Mouse (Mus musculus) heart, embryonic 11.5 days (tissue): ENCODE results near the gene Wnt11. TPM values are rescaled to one million over a fixed set of nuclear protein-coding genes. Genes with fewer than 3 reads are reported as not detected.

ENCODE experiments used
- ATAC-seq: fragments of 200-750 bp; cut with Nextera tagmentation; replicated peaks from 2 replicates; pipeline ENCODE4 v1.8.0; 2017; ENCODE audit warnings: moderate library complexity; ENCODE audit not compliant: insufficient number of reproducible peaks, low FRiP score, low TSS enrichment
- H3K27ac ChIP-seq: fragments of 300-500 bp; sonication (generic); 2 replicates; pipeline ENCODE4 v1.5.1; 2014; ENCODE audit warnings: mild to moderate bottlenecking, low read depth, low read length
- H3K27me3 ChIP-seq: fragments of 300-500 bp; sonication (generic); 2 replicates; pipeline ENCODE4 v1.6.1; 2014; ENCODE audit warnings: mild to moderate bottlenecking, low read length, mixed read lengths; ENCODE audit not compliant: control insufficient read depth, insufficient read depth
- H3K36me3 ChIP-seq: fragments of 300-500 bp; sonication (generic); 2 replicates; pipeline ENCODE4 v1.6.1; 2014; ENCODE audit warnings: mild to moderate bottlenecking, low read length, moderate library complexity, mixed read lengths; ENCODE audit not compliant: control insufficient read depth, insufficient read depth
- H3K4me1 ChIP-seq: fragments of 300-500 bp; sonication (generic); 2 replicates; pipeline ENCODE4 v1.6.1; 2014; ENCODE audit warnings: low read length; ENCODE audit not compliant: control insufficient read depth, insufficient read depth
- H3K4me2 ChIP-seq: fragments of 300-500 bp; sonication (generic); 2 replicates; pipeline ENCODE4 v1.6.1; 2014; ENCODE audit warnings: mild to moderate bottlenecking, moderate library complexity
- H3K4me3 ChIP-seq: fragments of 300-500 bp; sonication (generic); 2 replicates; pipeline ENCODE4 v1.5.1; 2014; ENCODE audit warnings: low read depth, low read length
- H3K9ac ChIP-seq: fragments of 300-500 bp; sonication (generic); 2 replicates; pipeline ENCODE4 v1.6.1; 2014; ENCODE audit warnings: mild to moderate bottlenecking, low read depth, low read length, moderate library complexity
- H3K9me3 ChIP-seq: fragments of 300-500 bp; sonication (generic); replicated peaks from 2 replicates; pipeline ENCODE4 v1.6.1; 2016; ENCODE audit warnings: low read length; ENCODE audit not compliant: control insufficient read depth
- WGBS: fragments of 180-500 bp; shearing (Covaris S2); extraction: QIAGEN DNeasy Blood & Tissue Kit; methylation state at CpG from one replicate; pipeline ENCODE4 v1.1.7; 2014; ENCODE audit not compliant: insufficient replicate concordance; 5-methylcytosine and 5-hydroxymethylcytosine counted together
- polyA plus RNA-seq: library from polyadenylated mRNA; unstranded; fragments of >200 nt; fragmentation: Nextera tagmentation; extraction: Ambion mirVana; gene quantifications from 2 replicates; pipeline ENCODE4 v1.2.1, GENCODE M21; 2014

Wnt11 gene
- polyA plus RNA-seq, 1 experiment from 2014 or later: 24.7 TPM

DNA sequence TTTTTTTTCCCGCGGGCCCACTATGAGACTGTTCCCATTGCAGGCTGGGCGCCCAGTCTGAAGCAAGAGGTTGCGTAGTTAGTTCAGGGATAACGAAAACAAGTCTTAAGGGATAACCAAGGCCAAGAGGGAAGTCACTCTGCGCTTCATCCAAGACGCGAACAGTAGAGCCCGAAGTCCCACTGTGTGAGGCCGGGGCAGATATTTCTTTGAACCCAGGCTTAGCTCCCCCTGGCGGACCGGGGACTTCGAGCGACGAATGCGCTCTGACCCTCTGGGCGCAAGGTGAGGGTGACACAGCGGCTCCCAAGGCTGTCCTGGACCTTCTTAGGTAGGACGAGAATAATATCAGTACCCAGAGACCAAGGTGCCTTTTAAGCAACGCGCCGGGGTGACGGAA, 1.7 kb downstream of the Wnt11 start:
- H3K4me1 ChIP-seq: peaks cover 61% of the 10 kb centered on the region
- peak overlapping the region; percentile 99 for H3K4me2 ChIP-seq

DNA sequence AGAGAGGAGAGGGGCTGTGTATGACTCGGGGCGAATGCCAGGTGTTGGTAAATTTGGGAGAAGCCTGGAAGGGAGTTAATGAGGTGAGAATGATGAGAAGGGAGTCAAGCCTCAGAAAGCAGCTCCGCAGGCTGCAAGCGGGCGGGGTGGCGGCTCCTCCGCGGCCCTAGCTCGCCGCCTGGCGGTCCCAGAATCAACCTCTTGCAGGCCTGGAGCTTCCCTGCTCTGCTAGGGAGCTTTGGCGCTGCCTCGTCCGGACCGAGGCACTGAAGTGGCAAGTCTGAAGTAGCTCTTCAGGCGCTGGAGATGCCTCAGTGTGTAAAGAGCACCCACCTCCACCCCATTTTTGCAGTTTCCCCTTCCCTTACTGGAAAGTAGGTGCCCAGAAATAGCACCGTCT, 3.0 kb downstream of the Wnt11 start:
- H3K36me3 ChIP-seq: no peaks in the 10 kb centered on the region
- ATAC-seq: no peak; the same call in 1 of the 2 replicates

More for the DNA sequence above, 1.7 kb downstream of the Wnt11 start:
- ATAC-seq: no peak
- WGBS: under 1% methylated on average over 23 of the region's 23 CpGs
- H3K36me3 ChIP-seq: no peaks in the 10 kb centered on the region
- H3K9ac ChIP-seq: peak overlapping the region; percentile 70; the same call in 1 of the 2 replicates
- peak overlapping the region; percentile 68 for H3K4me3 ChIP-seq
- no peaks in the 10 kb centered on the region for H3K9me3 ChIP-seq
- no peak overlapping the region for H3K27ac ChIP-seq
- peaks cover 50% of the 10 kb centered on the region for H3K27me3 ChIP-seq

DNA sequence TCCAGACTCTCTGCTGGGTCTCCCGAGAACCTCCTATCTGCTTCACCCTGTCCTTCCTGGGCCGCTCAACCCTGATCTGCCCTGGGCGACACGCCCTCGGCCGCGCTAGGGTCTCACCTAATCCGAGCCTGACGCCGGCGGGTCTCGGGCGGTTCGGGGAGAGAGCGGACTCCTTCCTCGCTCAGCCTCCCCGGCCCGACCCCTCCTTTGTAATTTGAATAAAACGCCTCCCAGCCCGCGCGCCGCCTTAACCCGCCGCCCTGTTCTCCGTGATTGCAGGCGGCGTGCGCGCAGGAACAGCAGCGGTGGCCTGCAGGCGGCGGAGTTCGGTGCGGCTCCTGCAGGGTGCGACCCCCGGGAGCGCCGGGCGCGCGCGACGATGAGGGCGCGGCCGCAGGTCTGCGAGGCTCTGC, 3.8 kb downstream of the Wnt11 start:
- Histone ChIP-seq H3K9me3 (no peaks in the 10 kb centered on the region), H3K4me1 (peaks cover 71% of the 10 kb centered on the region), H3K27ac (peak overlapping the region; percentile 38; the same call in 1 of the 2 replicates), H3K4me3 (peak overlapping the region; percentile 57), H3K36me3 (no peaks in the 10 kb centered on the region), H3K9ac (peak overlapping the region; percentile 66), H3K27me3 (peaks cover 32% of the 10 kb centered on the region), H3K4me2 (peak overlapping the region; percentile 99)
- ATAC-seq: peak; percentile 32
- WGBS: under 1% methylated on average over 48 of the region's 48 CpGs

More for the DNA sequence above, 3.0 kb downstream of the Wnt11 start:
- peaks cover 38% of the 10 kb centered on the region for H3K27me3 ChIP-seq
- no peaks in the 10 kb centered on the region for H3K9me3 ChIP-seq
- H3K27ac ChIP-seq: no peak overlapping the region
- peak overlapping the region; percentile 99 for H3K4me2 ChIP-seq
- H3K9ac ChIP-seq: peak overlapping the region; percentile 46; the same call in 1 of the 2 replicates
- H3K4me3 ChIP-seq: peak overlapping the region; percentile 57
- peaks cover 64% of the 10 kb centered on the region for H3K4me1 ChIP-seq
- under 1% methylated on average over 17 of the region's 17 CpGs for WGBS

DNA sequence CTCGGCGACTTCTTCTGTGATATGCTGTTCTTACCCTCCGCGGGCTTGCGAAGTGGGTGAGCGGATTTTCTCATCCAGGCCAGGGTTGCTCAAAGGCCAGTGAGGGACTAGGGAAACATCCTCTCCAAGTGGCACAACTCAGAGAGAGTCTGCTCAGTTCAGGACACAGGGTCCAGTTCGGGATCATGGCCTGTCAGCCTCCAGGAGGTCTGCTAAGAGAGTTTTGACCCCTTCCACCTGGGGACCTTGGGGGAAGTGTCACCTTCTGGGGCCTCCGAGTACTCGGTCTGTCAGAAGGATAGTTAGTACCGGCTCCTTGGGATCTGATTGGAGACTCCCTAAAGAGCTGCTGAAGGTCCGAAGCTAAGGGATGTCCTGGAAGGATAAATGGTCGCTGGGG, 4.4 kb downstream of the Wnt11 start:
- peak overlapping the region; percentile 66 for H3K9ac ChIP-seq
- peaks cover 27% of the 10 kb centered on the region for H3K27me3 ChIP-seq
- H3K4me1 ChIP-seq: peaks cover 71% of the 10 kb centered on the region
- peak overlapping the region; percentile 99 for H3K4me2 ChIP-seq
- WGBS: 2% methylated on average over 12 of the region's 12 CpGs
- no peaks in the 10 kb centered on the region for H3K36me3 ChIP-seq
- peak overlapping the region; percentile 38; the same call in 1 of the 2 replicates for H3K27ac ChIP-seq
- peak overlapping the region; percentile 57 for H3K4me3 ChIP-seq
- H3K9me3 ChIP-seq: no peaks in the 10 kb centered on the region
- no peak for ATAC-seq

DNA sequence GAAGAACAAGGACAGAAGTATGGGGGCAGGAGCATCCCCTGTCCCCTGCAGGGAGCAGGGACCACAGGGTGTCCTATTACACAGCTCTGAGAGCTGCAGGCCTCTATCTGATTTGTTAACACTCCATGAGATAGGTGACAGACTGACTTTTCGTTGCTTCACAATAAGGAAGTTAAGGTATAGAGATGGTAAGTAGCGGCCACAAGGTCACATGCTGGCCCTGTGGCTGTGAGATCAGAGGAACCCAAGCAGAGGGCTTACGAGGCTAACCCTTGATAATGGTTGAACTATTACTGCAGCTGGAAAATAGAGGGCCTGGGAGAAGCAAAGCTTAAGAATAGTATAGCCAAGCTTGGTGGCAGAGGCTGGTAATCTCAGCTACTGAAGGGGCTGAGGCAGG, 5.9 kb downstream of the Wnt11 start:
- H3K27me3 ChIP-seq: peaks cover 15% of the 10 kb centered on the region

DNA sequence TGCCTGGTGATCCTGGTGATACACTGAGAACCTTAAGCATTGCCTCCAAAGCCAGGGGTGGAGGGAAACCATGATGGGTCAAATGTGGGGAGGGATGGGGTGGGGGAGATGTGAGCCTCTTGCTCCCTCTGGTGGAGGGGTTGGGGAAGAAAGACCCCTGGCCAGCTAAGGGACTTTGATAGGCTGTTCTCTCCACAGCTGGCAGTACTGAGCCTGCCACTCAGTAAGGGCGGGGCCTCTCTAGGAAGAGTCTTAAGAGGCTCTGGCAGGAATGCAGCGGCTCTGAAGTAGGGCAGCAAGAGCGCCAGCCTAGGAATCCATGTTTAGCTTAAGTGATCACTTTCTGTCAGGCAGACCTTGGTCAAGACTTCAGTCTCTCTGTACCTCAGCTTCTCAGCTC, 6.9 kb downstream of the Wnt11 start:
- Histone ChIP-seq H3K36me3 (no peaks in the 10 kb centered on the region), H3K4me3 (no peak overlapping the region), H3K27ac (no peak overlapping the region), H3K4me1 (peaks cover 62% of the 10 kb centered on the region), H3K9me3 (no peaks in the 10 kb centered on the region), H3K27me3 (peaks cover 6% of the 10 kb centered on the region; the same call in 1 of the 2 replicates), H3K4me2 (no peak overlapping the region; the same call in 1 of the 2 replicates), H3K9ac (peak overlapping the region; percentile 39; the same call in 1 of the 2 replicates)
- ATAC-seq: no peak
- WGBS: 35% methylated on average over 3 of the region's 3 CpGs

More for the DNA sequence above, 5.9 kb downstream of the Wnt11 start:
- no peak for ATAC-seq
- Histone ChIP-seq H3K9me3 (no peaks in the 10 kb centered on the region), H3K9ac (peak overlapping the region; percentile 34; the same call in 1 of the 2 replicates), H3K4me2 (peak overlapping the region; percentile 99), H3K4me1 (peaks cover 67% of the 10 kb centered on the region), H3K36me3 (no peaks in the 10 kb centered on the region), H3K27ac (no peak overlapping the region), H3K4me3 (peak overlapping the region; percentile 57; the same call in 1 of the 2 replicates)
- 25% methylated on average over 3 of the region's 3 CpGs for WGBS

DNA sequence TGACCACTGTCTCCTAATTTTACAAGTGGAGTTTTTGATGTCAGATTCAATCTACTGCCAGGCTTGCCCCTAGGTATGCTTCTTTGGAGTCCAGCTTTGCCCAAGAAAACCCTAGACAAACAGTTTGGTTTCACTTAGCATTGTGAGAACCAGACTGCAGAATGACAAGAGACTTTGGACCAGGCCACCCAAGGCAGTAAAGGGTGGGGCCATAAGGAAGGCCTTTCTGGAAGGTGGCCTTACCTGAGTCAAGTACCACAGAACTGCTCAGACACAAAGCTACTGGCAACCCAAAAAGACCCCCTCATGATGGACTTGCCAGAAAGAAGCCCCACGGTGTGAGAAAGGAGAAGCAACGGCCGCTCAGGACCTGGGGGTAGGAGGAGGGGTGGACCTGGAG, 8.1 kb downstream of the Wnt11 start:
- Histone ChIP-seq H3K36me3 (no peaks in the 10 kb centered on the region), H3K9ac (no peak overlapping the region), H3K27me3 (0 out of 2 replicates have a peak, but pooled peaks cover 2% of the 10 kb centered on the region), H3K4me3 (no peak overlapping the region), H3K9me3 (no peaks in the 10 kb centered on the region), H3K27ac (no peak overlapping the region), H3K4me1 (peaks cover 54% of the 10 kb centered on the region), H3K4me2 (no peak overlapping the region; the same call in 1 of the 2 replicates)
- 59% methylated on average over 3 of the region's 3 CpGs for whole genome bisulfite sequencing
- ATAC-seq: no peak

DNA sequence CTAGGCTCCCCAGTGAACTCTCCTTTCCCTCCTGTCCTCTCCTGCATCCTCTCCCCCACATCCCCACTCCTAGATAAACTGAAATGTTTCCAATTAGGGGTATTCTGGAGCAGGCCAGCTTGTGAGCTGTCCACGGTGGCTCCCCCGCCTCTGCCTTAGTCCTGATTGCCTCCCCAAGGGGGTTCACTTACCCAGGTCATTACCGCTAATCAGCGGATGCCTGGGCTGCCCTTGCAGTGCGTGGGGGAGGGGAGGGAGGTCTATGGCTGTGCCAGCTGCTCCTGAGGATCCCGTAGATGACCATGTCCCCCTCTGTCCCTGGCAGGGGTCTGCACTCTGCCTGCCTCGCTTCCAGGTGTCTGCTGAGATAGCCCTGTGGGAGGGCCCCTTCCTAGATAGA, 8.7 kb downstream of the Wnt11 start:
- ATAC-seq: no peak; the same call in 1 of the 2 replicates
- H3K4me2 ChIP-seq: no peak overlapping the region
- H3K9ac ChIP-seq: no peak overlapping the region
- no peaks in the 10 kb centered on the region for H3K9me3 ChIP-seq
- H3K27ac ChIP-seq: no peak overlapping the region
- H3K36me3 ChIP-seq: no peaks in the 10 kb centered on the region
- peaks cover 51% of the 10 kb centered on the region for H3K4me1 ChIP-seq
- WGBS: 12% methylated on average over 7 of the region's 7 CpGs
- no peak overlapping the region for H3K4me3 ChIP-seq
- 0 out of 2 replicates have a peak, but pooled peaks cover 2% of the 10 kb centered on the region for H3K27me3 ChIP-seq
